Mouse (Mus musculus): ENCODE results near the gene Cfb. TPM values are rescaled to one million over a fixed set of nuclear protein-coding genes. Genes with fewer than 3 reads are reported as not detected.

The Cfb gene
- polyA plus RNA-seq, 1 experiment, result 12.0 TPM

DNA sequence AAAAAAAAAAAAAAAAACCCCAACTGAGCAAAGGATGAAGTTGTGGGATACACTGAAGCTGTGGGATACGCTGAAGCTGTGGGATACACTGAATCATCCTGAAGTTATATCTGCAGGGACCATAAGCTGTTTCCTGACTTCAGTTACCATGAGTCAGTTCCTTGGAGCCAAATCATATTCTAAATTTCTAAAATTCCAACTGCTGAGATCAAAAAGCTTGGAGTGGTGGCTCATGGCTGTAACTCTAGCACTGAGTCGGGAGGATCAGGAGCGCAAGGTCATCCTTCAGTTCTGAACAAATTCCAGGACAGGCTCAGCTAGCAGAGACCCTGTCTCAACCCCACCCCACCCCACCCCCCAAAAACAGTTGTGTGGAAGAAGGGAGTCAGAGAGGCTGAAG is 23.3 kb upstream of the Cfb start:
- no peak overlapping the region for H3K4me3 ChIP-seq (ENCODE audit: insufficient read depth, low read length)
- H3K27ac ChIP-seq (ENCODE audit: insufficient read depth, low read depth, low read length), result no peak overlapping the region
- peaks cover 19% of the 10 kb centered on the region for H3K4me1 ChIP-seq (ENCODE audit: control insufficient read depth, insufficient read depth, low read length)
- TF ChIP-seq CTCF (IDR thresholded peaks at IDR 0.05; ENCODE audit: low read depth, low read length) (no peak), POLR2A (IDR thresholded peaks at IDR 0.05; ENCODE audit: borderline replicate concordance, low read depth, low read length) (no peak)

- no peak overlapping the region for H3K27ac ChIP-seq (ENCODE audit: insufficient read depth, low read depth, low read length)
- H3K4me1 ChIP-seq (ENCODE audit: control insufficient read depth, insufficient read depth, low read length), result peaks cover 22% of the 10 kb centered on the region
- H3K4me3 ChIP-seq (ENCODE audit: insufficient read depth, low read length), result no peak overlapping the region
- TF ChIP-seq POLR2A (IDR thresholded peaks at IDR 0.05; ENCODE audit: borderline replicate concordance, low read depth, low read length) (no peak), CTCF (IDR thresholded peaks at IDR 0.05; ENCODE audit: low read depth, low read length) (no peak)
These were observed 22.4 kb upstream of the Cfb start for GRCm38 (mm10) chr17:34884704-34885103.

DNA sequence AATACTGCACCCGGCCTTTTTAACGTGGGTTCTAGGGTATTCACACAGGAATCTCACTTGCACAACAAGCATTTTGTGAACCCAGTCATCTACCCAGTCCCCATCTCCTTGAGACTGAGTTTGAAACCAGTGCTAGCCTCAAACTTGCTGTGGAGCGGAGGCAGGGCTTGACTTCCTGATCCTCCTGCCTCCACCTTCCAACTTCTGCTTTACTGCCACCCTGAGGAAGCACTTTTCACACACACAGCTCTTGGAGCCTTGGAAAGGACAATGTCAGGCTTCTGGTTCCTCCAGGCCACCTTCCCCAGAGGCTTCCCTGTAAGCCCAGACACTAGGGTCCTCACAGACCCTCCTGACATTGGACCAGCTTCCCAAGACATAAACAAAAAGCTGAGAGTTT is 21.0 kb upstream of the Cfb start:
- Histone ChIP-seq H3K4me3 (ENCODE audit: insufficient read depth, low read length) (no peak overlapping the region), H3K4me1 (ENCODE audit: control insufficient read depth, insufficient read depth, low read length) (peaks cover 28% of the 10 kb centered on the region), H3K27ac (ENCODE audit: insufficient read depth, low read depth, low read length) (peak overlapping the region; percentile 26; the same call in 1 of the 2 replicates)
- TF ChIP-seq POLR2A (IDR thresholded peaks at IDR 0.05; ENCODE audit: borderline replicate concordance, low read depth, low read length) (no peak), CTCF (IDR thresholded peaks at IDR 0.05; ENCODE audit: low read depth, low read length) (no peak)

DNA sequence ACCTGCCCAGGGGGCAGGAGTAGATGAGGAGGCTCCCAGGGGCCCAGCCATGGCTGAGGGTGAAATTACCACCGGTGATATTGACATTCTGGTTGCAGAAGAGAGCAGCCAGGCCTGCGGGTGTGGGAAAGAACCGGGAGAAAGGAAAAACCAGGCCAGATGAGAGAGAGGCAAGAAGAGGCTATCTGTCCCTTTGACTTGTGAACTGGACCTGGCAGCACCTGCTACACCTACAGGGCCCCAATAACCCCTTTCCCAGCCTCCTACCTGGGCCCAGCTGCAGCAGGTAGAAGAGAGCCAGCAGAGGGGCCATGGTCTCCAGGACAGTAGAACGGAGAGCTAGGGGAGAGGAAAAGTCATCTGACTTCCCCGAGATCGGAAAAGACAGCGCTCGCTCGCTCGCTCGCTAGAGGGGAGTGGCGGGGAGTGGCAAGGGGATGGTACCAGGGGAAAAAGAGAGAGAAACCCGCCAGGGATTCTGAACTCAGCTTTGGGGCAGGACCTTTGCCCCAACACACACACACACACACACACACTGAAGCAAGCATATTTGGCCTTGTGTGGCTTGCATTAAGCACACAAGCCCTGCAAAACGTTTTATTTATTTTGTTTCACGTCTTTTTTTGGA is 19.5 kb upstream of the Cfb start, which contains the start of gene Gm20547:
Gene Gm20547 (minus strand): TSS at position 360 of the 628 bp plus-strand sequence.
- no peak for TF ChIP-seq POLR2A (IDR thresholded peaks at IDR 0.05; ENCODE audit: borderline replicate concordance, low read depth, low read length)
- TF ChIP-seq CTCF (IDR thresholded peaks at IDR 0.05; ENCODE audit: low read depth, low read length), result no peak
- Histone ChIP-seq H3K4me3 (ENCODE audit: insufficient read depth, low read length) (no peak within 1 kb of the TSS), H3K4me1 (ENCODE audit: control insufficient read depth, insufficient read depth, low read length) (peaks cover 21% of the 10 kb centered on the region), H3K27ac (ENCODE audit: insufficient read depth, low read depth, low read length) (peak within 1 kb of the TSS; percentile 22)

GRCm38 (mm10) chr17:34881166-34881565 is 18.8 kb upstream of the Cfb start:
- H3K4me1 ChIP-seq (ENCODE audit: control insufficient read depth, insufficient read depth, low read length), result peaks cover 21% of the 10 kb centered on the region
- H3K4me3 ChIP-seq (ENCODE audit: insufficient read depth, low read length), result no peak overlapping the region
- H3K27ac ChIP-seq (ENCODE audit: insufficient read depth, low read depth, low read length), result no peak overlapping the region
- TF ChIP-seq POLR2A (IDR thresholded peaks at IDR 0.05; ENCODE audit: borderline replicate concordance, low read depth, low read length) (no peak), CTCF (IDR thresholded peaks at IDR 0.05; ENCODE audit: low read depth, low read length) (no peak)

GRCm38 (mm10) chr17:34879336-34879879 is 17.1 kb upstream of the Cfb start, which contains the start of gene Zbtb12:
TSS of gene Zbtb12 (plus strand) at chr17:34879483.
- no peak within 1 kb of the TSS for H3K27ac ChIP-seq (ENCODE audit: insufficient read depth, low read depth, low read length)
- peaks cover 21% of the 10 kb centered on the region for H3K4me1 ChIP-seq (ENCODE audit: control insufficient read depth, insufficient read depth, low read length)
- TF ChIP-seq POLR2A (IDR thresholded peaks at IDR 0.05; ENCODE audit: borderline replicate concordance, low read depth, low read length) (no peak), CTCF (IDR thresholded peaks at IDR 0.05; ENCODE audit: low read depth, low read length) (no peak)
- no peak within 1 kb of the TSS for H3K4me3 ChIP-seq (ENCODE audit: insufficient read depth, low read length)

DNA sequence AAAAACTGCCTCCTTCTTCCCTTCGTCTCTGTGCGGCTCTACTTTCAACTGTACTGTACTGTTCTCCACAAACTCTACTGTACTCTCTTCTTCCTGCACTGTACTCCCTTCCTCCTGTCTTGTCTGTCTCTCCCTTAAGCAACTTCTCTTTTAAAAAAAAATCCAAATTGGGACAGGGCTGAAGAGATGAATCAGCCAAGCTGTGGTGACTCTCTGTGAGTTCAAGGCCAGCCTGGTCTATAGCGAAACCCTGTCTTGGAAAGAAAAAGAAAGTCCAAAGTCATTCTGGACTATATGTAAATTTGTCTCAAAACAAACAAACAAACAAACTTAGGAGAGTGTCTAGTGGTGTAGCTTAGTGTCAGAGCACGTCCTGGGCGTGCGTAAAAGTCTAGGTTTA is 12.0 kb upstream of the Cfb start:
- Histone ChIP-seq H3K4me3 (ENCODE audit: insufficient read depth, low read length) (no peak overlapping the region), H3K4me1 (ENCODE audit: control insufficient read depth, insufficient read depth, low read length) (peaks cover 2% of the 10 kb centered on the region; the same call in 1 of the 2 replicates), H3K27ac (ENCODE audit: insufficient read depth, low read depth, low read length) (no peak overlapping the region)
- TF ChIP-seq CTCF (IDR thresholded peaks at IDR 0.05; ENCODE audit: low read depth, low read length), result no peak
- TF ChIP-seq POLR2A (IDR thresholded peaks at IDR 0.05; ENCODE audit: borderline replicate concordance, low read depth, low read length), result no peak

GRCm38 (mm10) chr17:34865981-34866380 is 3.7 kb upstream of the Cfb start:
- H3K27ac ChIP-seq (ENCODE audit: insufficient read depth, low read depth, low read length), result no peak overlapping the region
- no peak for TF ChIP-seq POLR2A (IDR thresholded peaks at IDR 0.05; ENCODE audit: borderline replicate concordance, low read depth, low read length)
- TF ChIP-seq CTCF (IDR thresholded peaks at IDR 0.05; ENCODE audit: low read depth, low read length), result no peak
- H3K4me1 ChIP-seq (ENCODE audit: control insufficient read depth, insufficient read depth, low read length), result peaks cover 10% of the 10 kb centered on the region; the same call in 1 of the 2 replicates
- no peak overlapping the region for H3K4me3 ChIP-seq (ENCODE audit: insufficient read depth, low read length)

DNA sequence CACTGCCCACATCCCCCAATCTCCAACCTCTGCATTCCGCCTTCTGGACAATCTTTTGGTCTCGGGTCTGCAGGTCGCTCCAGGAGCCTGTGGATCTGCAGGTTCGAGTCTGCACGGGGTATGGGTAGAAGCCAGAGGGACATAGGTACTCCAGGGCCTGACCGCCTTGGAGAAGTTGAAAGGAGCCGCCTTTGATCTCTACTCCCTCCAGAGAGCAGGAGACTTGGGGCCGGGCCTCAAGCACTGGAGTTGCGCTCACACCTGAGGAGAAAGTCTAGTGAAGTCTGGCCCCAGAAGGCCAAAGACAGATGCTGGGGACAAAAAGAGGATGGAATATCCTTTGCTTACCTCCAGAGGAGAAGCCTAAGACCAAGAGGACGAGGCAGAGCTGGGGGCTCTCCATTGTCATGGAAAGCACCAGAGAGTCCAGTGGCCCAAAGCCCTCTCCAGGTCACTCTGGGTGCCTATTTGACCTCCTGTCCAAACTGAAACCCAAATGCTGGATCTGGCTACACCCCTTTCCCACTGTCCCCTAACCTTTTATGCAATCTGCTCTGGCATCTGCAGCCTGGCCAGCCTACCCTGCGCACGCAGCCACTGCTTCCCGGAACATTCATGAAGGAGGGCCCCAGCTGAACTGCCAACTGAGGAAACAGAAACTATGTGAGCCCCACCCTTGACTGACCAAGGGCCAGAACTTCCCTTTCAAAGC is 458 bp downstream of the Cfb start:
- no peak for TF ChIP-seq POLR2A (IDR thresholded peaks at IDR 0.05; ENCODE audit: borderline replicate concordance, low read depth, low read length)
- no peak for TF ChIP-seq CTCF (IDR thresholded peaks at IDR 0.05; ENCODE audit: low read depth, low read length)
- no peak overlapping the region for H3K4me3 ChIP-seq (ENCODE audit: insufficient read depth, low read length)
- peaks cover 21% of the 10 kb centered on the region for H3K4me1 ChIP-seq (ENCODE audit: control insufficient read depth, insufficient read depth, low read length)
- H3K27ac ChIP-seq (ENCODE audit: insufficient read depth, low read depth, low read length), result no peak overlapping the region

DNA sequence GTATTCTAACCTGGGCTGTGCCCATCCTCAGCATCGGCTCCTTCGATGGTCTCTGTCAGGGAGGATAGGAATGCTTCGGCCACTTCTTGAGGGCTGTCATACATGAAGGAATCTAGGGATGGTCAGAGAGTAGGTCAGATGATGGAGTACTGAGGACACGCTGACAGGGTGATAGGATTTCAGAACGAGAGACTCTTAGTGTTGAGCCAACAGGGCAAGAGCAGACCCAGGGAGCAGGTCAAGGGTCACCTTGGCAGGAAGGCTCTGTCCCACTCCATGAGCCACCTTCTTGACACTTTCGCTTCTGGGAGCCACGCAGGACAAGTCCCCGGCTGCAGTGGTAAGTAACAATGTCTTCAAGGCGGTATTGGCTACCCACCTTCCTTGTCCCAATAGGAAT is 1.8 kb downstream of the Cfb start:
- no peak overlapping the region for H3K4me3 ChIP-seq (ENCODE audit: insufficient read depth, low read length)

More for the DNA sequence above, 1.8 kb downstream of the Cfb start:
- TF ChIP-seq POLR2A (IDR thresholded peaks at IDR 0.05; ENCODE audit: borderline replicate concordance, low read depth, low read length) (no peak), CTCF (IDR thresholded peaks at IDR 0.05; ENCODE audit: low read depth, low read length) (no peak)
- Histone ChIP-seq H3K4me1 (ENCODE audit: control insufficient read depth, insufficient read depth, low read length) (peaks cover 21% of the 10 kb centered on the region), H3K27ac (ENCODE audit: insufficient read depth, low read depth, low read length) (no peak overlapping the region)

All from bone marrow macrophage, adult 2 months (primary cell).